Mouse (Mus musculus): ENCODE results near the gene Dlgap3. TPM values are rescaled to one million over a fixed set of nuclear protein-coding genes. Genes with fewer than 3 reads are reported as not detected.

Dlgap3 gene
- polyA plus RNA-seq, 1 experiment from 2014 or later: 8.2 TPM

GRCm38 (mm10) chr4:127167096-127167495, 1.9 kb upstream of the Dlgap3 start:
- no peak overlapping the region for H3K27ac ChIP-seq (replicated peaks)
- ATAC-seq (ENCODE audit: low FRiP score, low read depth): no peak

GRCm38 (mm10) chr4:127167731-127168130, 1.3 kb upstream of the Dlgap3 start:
- Histone ChIP-seq H3K9me3 (no peaks in the 10 kb centered on the region), H3K9ac (replicated peaks) (no peak overlapping the region), H3K4me3 (peak overlapping the region; percentile 86), H3K27me3 (peaks cover 63% of the 10 kb centered on the region), H3K4me2 (replicated peaks) (peak overlapping the region; percentile 98), H3K4me1 (peaks cover 31% of the 10 kb centered on the region), H3K27ac (replicated peaks) (no peak overlapping the region), H3K36me3 (no peaks in the 10 kb centered on the region)
- 18% methylated on average over 8 of the region's 8 CpGs for WGBS
- ATAC-seq (ENCODE audit: low FRiP score, low read depth): no peak; the same call in 1 of the 2 replicates

More at GRCm38 (mm10) chr4:127167096-127167495, 1.9 kb upstream of the Dlgap3 start:
- Histone ChIP-seq H3K4me1 (peaks cover 31% of the 10 kb centered on the region), H3K9ac (replicated peaks) (no peak overlapping the region), H3K4me3 (no peak overlapping the region), H3K9me3 (no peaks in the 10 kb centered on the region), H3K36me3 (no peaks in the 10 kb centered on the region), H3K27me3 (peaks cover 56% of the 10 kb centered on the region), H3K4me2 (replicated peaks) (no peak overlapping the region)
- 77% methylated on average over 5 of the region's 5 CpGs for WGBS

GRCm38 (mm10) chr4:127168211-127168913, 642 bp upstream of the Dlgap3 start:
- peak overlapping the region; percentile 98 for H3K4me2 ChIP-seq (replicated peaks)
- WGBS: under 1% methylated on average over 39 of the region's 39 CpGs
- peaks cover 31% of the 10 kb centered on the region for H3K4me1 ChIP-seq
- peaks cover 69% of the 10 kb centered on the region for H3K27me3 ChIP-seq
- H3K9me3 ChIP-seq: no peaks in the 10 kb centered on the region
- H3K4me3 ChIP-seq: peak overlapping the region; percentile 86
- peak overlapping the region; percentile 88 for H3K9ac ChIP-seq (replicated peaks)
- peak; percentile 77 for ATAC-seq (ENCODE audit: low FRiP score, low read depth)
- peak overlapping the region; percentile 75 for H3K27ac ChIP-seq (replicated peaks)
- no peaks in the 10 kb centered on the region for H3K36me3 ChIP-seq

GRCm38 (mm10) chr4:127169346-127170221, 580 bp downstream of the Dlgap3 start:
- Histone ChIP-seq H3K36me3 (no peaks in the 10 kb centered on the region), H3K27ac (replicated peaks) (peak overlapping the region; percentile 75), H3K4me3 (peak overlapping the region; percentile 86), H3K4me1 (peaks cover 31% of the 10 kb centered on the region), H3K9ac (replicated peaks) (peak overlapping the region; percentile 88), H3K27me3 (peaks cover 69% of the 10 kb centered on the region), H3K9me3 (no peaks in the 10 kb centered on the region), H3K4me2 (replicated peaks) (peak overlapping the region; percentile 98)
- WGBS: 2% methylated on average over 47 of the region's 51 CpGs
- ATAC-seq (ENCODE audit: low FRiP score, low read depth): peak; percentile 60

GRCm38 (mm10) chr4:127170866-127171265, 1.9 kb downstream of the Dlgap3 start:
- ATAC-seq (ENCODE audit: low FRiP score, low read depth): no peak
- H3K27me3 ChIP-seq: peaks cover 71% of the 10 kb centered on the region
- no peaks in the 10 kb centered on the region for H3K9me3 ChIP-seq
- H3K4me2 ChIP-seq (replicated peaks): no peak overlapping the region
- H3K36me3 ChIP-seq: no peaks in the 10 kb centered on the region
- 50% methylated on average over 5 of the region's 5 CpGs for WGBS
- H3K9ac ChIP-seq (replicated peaks): no peak overlapping the region
- H3K4me3 ChIP-seq: no peak overlapping the region
- no peak overlapping the region for H3K27ac ChIP-seq (replicated peaks)
- peaks cover 31% of the 10 kb centered on the region for H3K4me1 ChIP-seq

GRCm38 (mm10) chr4:127171341-127171905, 2.4 kb downstream of the Dlgap3 start:
- Histone ChIP-seq H3K9me3 (no peaks in the 10 kb centered on the region), H3K27ac (replicated peaks) (no peak overlapping the region), H3K4me3 (no peak overlapping the region), H3K4me1 (peaks cover 31% of the 10 kb centered on the region), H3K27me3 (peaks cover 71% of the 10 kb centered on the region), H3K36me3 (no peaks in the 10 kb centered on the region), H3K4me2 (replicated peaks) (no peak overlapping the region), H3K9ac (replicated peaks) (no peak overlapping the region)
- ATAC-seq (ENCODE audit: low FRiP score, low read depth): no peak
- 55% methylated on average over 4 of the region's 4 CpGs for WGBS

GRCm38 (mm10) chr4:127172119-127172518, 3.1 kb downstream of the Dlgap3 start:
- Histone ChIP-seq H3K9ac (replicated peaks) (no peak overlapping the region), H3K4me3 (no peak overlapping the region), H3K27me3 (peaks cover 65% of the 10 kb centered on the region), H3K9me3 (no peaks in the 10 kb centered on the region), H3K4me1 (peaks cover 31% of the 10 kb centered on the region), H3K4me2 (replicated peaks) (no peak overlapping the region), H3K36me3 (no peaks in the 10 kb centered on the region), H3K27ac (replicated peaks) (no peak overlapping the region)
- ATAC-seq (ENCODE audit: low FRiP score, low read depth): no peak
- 14% methylated on average over 7 of the region's 7 CpGs for WGBS

- Histone ChIP-seq H3K4me3 (no peak overlapping the region), H3K9ac (replicated peaks) (no peak overlapping the region)
Measured at GRCm38 (mm10) chr4:127172614-127173013, 3.6 kb downstream of the Dlgap3 start.

GRCm38 (mm10) chr4:127173461-127173860, 4.5 kb downstream of the Dlgap3 start:
- H3K9ac ChIP-seq (replicated peaks): no peak overlapping the region
- H3K27me3 ChIP-seq: peaks cover 52% of the 10 kb centered on the region
- WGBS: 2% methylated on average over 8 of the region's 8 CpGs

More at GRCm38 (mm10) chr4:127172614-127173013, 3.6 kb downstream of the Dlgap3 start:
- Histone ChIP-seq H3K27ac (replicated peaks) (no peak overlapping the region), H3K9me3 (no peaks in the 10 kb centered on the region), H3K36me3 (no peaks in the 10 kb centered on the region), H3K27me3 (peaks cover 60% of the 10 kb centered on the region), H3K4me1 (peaks cover 31% of the 10 kb centered on the region), H3K4me2 (replicated peaks) (no peak overlapping the region)
- 65% methylated on average over 4 of the region's 4 CpGs for WGBS
- ATAC-seq (ENCODE audit: low FRiP score, low read depth): no peak

GRCm38 (mm10) chr4:127174075-127174899, 5.3 kb downstream of the Dlgap3 start:
- WGBS: 67% methylated on average over 8 of the region's 8 CpGs
- ATAC-seq (ENCODE audit: low FRiP score, low read depth): no peak
- no peak overlapping the region for H3K9ac ChIP-seq (replicated peaks)
- H3K4me2 ChIP-seq (replicated peaks): no peak overlapping the region
- H3K4me1 ChIP-seq: peaks cover 25% of the 10 kb centered on the region
- H3K9me3 ChIP-seq: no peaks in the 10 kb centered on the region
- H3K27me3 ChIP-seq: peaks cover 49% of the 10 kb centered on the region
- no peak overlapping the region for H3K27ac ChIP-seq (replicated peaks)
- H3K36me3 ChIP-seq: no peaks in the 10 kb centered on the region
- H3K4me3 ChIP-seq: no peak overlapping the region

More at GRCm38 (mm10) chr4:127173461-127173860, 4.5 kb downstream of the Dlgap3 start:
- H3K27ac ChIP-seq (replicated peaks): no peak overlapping the region
- no peak overlapping the region for H3K4me2 ChIP-seq (replicated peaks)
- H3K4me1 ChIP-seq: peaks cover 25% of the 10 kb centered on the region
- H3K9me3 ChIP-seq: no peaks in the 10 kb centered on the region
- H3K36me3 ChIP-seq: no peaks in the 10 kb centered on the region
- no peak for ATAC-seq (ENCODE audit: low FRiP score, low read depth)
- no peak overlapping the region for H3K4me3 ChIP-seq

GRCm38 (mm10) chr4:127174900-127175278, 5.9 kb downstream of the Dlgap3 start:
- Histone ChIP-seq H3K27ac (replicated peaks) (no peak overlapping the region), H3K27me3 (peaks cover 48% of the 10 kb centered on the region), H3K9ac (replicated peaks) (no peak overlapping the region), H3K9me3 (no peaks in the 10 kb centered on the region), H3K4me1 (peaks cover 26% of the 10 kb centered on the region), H3K4me3 (no peak overlapping the region), H3K36me3 (no peaks in the 10 kb centered on the region), H3K4me2 (replicated peaks) (no peak overlapping the region)
- WGBS: 57% methylated on average over 4 of the region's 4 CpGs
- no peak for ATAC-seq (ENCODE audit: low FRiP score, low read depth)
